ENCODE assay signal across 8 mouse cellular contexts in genomic region chr1:66992764-66993163, GRCm38 (mm10). TPM values are rescaled to one million over a fixed set of nuclear protein-coding genes. Genes with fewer than 3 reads are reported as not detected.
A peak's percentile ranks its signal among the peaks of the same experiment; 100 is the strongest.
DNase-seq lines count a peak whose midpoint lies in the region; ATAC-seq and TF ChIP-seq lines count a peak whose summit lies in the region.
"Had no signal": no experiment of that assay in that cellular context is flagged by ENCODE, and none has a peak within 500 bp of the region (broad histone marks: within the 10 kb centered on the region; RNA-seq: fewer than 3 reads in every experiment).

No protein-coding gene starts in this region.

- TF ChIP-seq CTCF in hindbrain, postnatal 0 days (IDR thresholded peaks at IDR 0.05; ENCODE audit: low read depth), result peak; percentile 62
- TF ChIP-seq CTCF in MEL (IDR thresholded peaks at IDR 0.05 in 2 of 3, conservative IDR thresholded peaks at IDR 0.05 in 1 of 3; ENCODE audit: control insufficient read depth in 1 of 3, insufficient read depth in 1 of 3, low read depth in 2 of 3, low read length in 3 of 3, poor library complexity in 1 of 3, severe bottlenecking in 1 of 3), result peak in 2 of 3 experiments; percentile 34 to 67; a peak in 4 of 6 replicates
- peak; percentile 80 for TF ChIP-seq CTCF in stomach, postnatal 0 days (IDR thresholded peaks at IDR 0.05; ENCODE audit: low read depth)

- no peaks in the 10 kb centered on the region for H3K4me1 ChIP-seq in hindbrain, postnatal 0 days (ENCODE audit: insufficient read depth, low read length)
- no peaks in the 10 kb centered on the region for H3K4me1 ChIP-seq in hindbrain, embryonic 10.5 days (replicated peaks)
- peaks cover 0 to 13% of the 10 kb centered on the region in 2 experiments; a peak in 1 of 4 replicates for H3K4me1 ChIP-seq in MEL (ENCODE audit: control insufficient read depth in 1 of 2, insufficient read depth in 2 of 2, low read length in 2 of 2)
- no peaks in the 10 kb centered on the region for H3K4me1 ChIP-seq in stomach, postnatal 0 days (replicated peaks; ENCODE audit: control insufficient read depth, insufficient read depth)

- H3K79me2 ChIP-seq in MEL (ENCODE audit: control insufficient read depth, insufficient read depth, low read length, poor library complexity), result no peaks in the 10 kb centered on the region

- H3K4me2 ChIP-seq in hindbrain, postnatal 0 days (ENCODE audit: low read depth, low read length), result no peak overlapping the region
- H3K4me2 ChIP-seq in stomach, postnatal 0 days (replicated peaks; ENCODE audit: low read depth), result no peak overlapping the region
- H3K4me2 ChIP-seq: limb, embryonic 15.5 days had no signal

- H3K4me3 ChIP-seq in hindbrain, postnatal 0 days (ENCODE audit: low read length), result no peak overlapping the region
- H3K4me3 ChIP-seq in hindbrain, embryonic 10.5 days, result no peak overlapping the region
- H3K4me3 ChIP-seq in MEL (ENCODE audit: control insufficient read depth in 1 of 2, insufficient read depth in 1 of 2, low read depth in 2 of 2, low read length in 2 of 2), result no peak overlapping the region
- no peak overlapping the region for H3K4me3 ChIP-seq in stomach, postnatal 0 days (ENCODE audit: low read depth, low read length)
- H3K4me3 ChIP-seq: limb, embryonic 15.5 days had no signal

- no peak for TF ChIP-seq POLR2A in MEL (IDR thresholded peaks at IDR 0.05; ENCODE audit: control insufficient read depth in 1 of 2, insufficient read depth in 1 of 2, low read depth in 1 of 2, low read length in 2 of 2, poor library complexity in 1 of 2)

- DNase-seq in hindbrain, postnatal 0 days (ENCODE audit: low spot score), result peak; percentile 66
- no peak for DNase-seq in hindbrain, embryonic 10.5 days (ENCODE audit: low spot score)
- DNase-seq in CD4-positive helper T cell, adult 2 months (ENCODE audit: low read depth, low spot score), result peak; percentile 58
- DNase-seq in MEL (ENCODE audit: low read depth, low spot score), result peak; percentile 67
- peak; percentile 54 for DNase-seq in heart, postnatal 4 days
- DNase-seq in stomach, postnatal 0 days (ENCODE audit: low spot score), result no peak
- DNase-seq in urinary bladder, postnatal 25 days (ENCODE audit: low spot score), result no peak

- ATAC-seq in hindbrain, postnatal 0 days, result peak; percentile 12; the same call in 1 of the 2 replicates
- no peak for ATAC-seq in stomach, postnatal 0 days (ENCODE audit: low FRiP score, low TSS enrichment)

- TF ChIP-seq EP300 in MEL (IDR thresholded peaks at IDR 0.05; ENCODE audit: low read depth in 1 of 2, low read length in 2 of 2), result no peak
- no peak for TF ChIP-seq EP300 in stomach, postnatal 0 days (optimal IDR thresholded peaks at IDR 0.05)

- H3K9me3 ChIP-seq in hindbrain, postnatal 0 days (ENCODE audit: low read length), result no peaks in the 10 kb centered on the region
- H3K9me3 ChIP-seq in hindbrain, embryonic 10.5 days, result no peaks in the 10 kb centered on the region
- no peaks in the 10 kb centered on the region for H3K9me3 ChIP-seq in MEL (replicated peaks; ENCODE audit: insufficient read depth, low read length)
- no peaks in the 10 kb centered on the region for H3K9me3 ChIP-seq in stomach, postnatal 0 days (ENCODE audit: control insufficient read depth, low read length)
- H3K9me3 ChIP-seq: limb, embryonic 15.5 days had no signal

- H3K27me3 ChIP-seq in hindbrain, postnatal 0 days (ENCODE audit: insufficient read depth, low read length), result no peaks in the 10 kb centered on the region
- no peaks in the 10 kb centered on the region for H3K27me3 ChIP-seq in hindbrain, embryonic 10.5 days (ENCODE audit: insufficient read depth, poor library complexity, severe bottlenecking)
- H3K27me3 ChIP-seq in MEL (ENCODE audit: control insufficient read depth in 1 of 2, insufficient read depth in 2 of 2, low read length in 2 of 2), result no peaks in the 10 kb centered on the region
- no peaks in the 10 kb centered on the region for H3K27me3 ChIP-seq in stomach, postnatal 0 days (ENCODE audit: control insufficient read depth, insufficient read depth, low read length)
- H3K27me3 ChIP-seq: limb, embryonic 15.5 days had no signal

- no peak overlapping the region for H3K9ac ChIP-seq in hindbrain, postnatal 0 days (replicated peaks; ENCODE audit: low read length)
- no peak overlapping the region for H3K9ac ChIP-seq in MEL (ENCODE audit: control insufficient read depth, low read depth, low read length, poor library complexity, severe bottlenecking)
- no peak overlapping the region for H3K9ac ChIP-seq in stomach, postnatal 0 days (ENCODE audit: low read length)
- H3K9ac ChIP-seq: limb, embryonic 15.5 days had no signal

- TF ChIP-seq RAD21 in MEL (IDR thresholded peaks at IDR 0.05; ENCODE audit: low read depth, low read length), result peak; percentile 68

- H3K36me3 ChIP-seq in hindbrain, postnatal 0 days (ENCODE audit: insufficient read depth, low read length), result no peaks in the 10 kb centered on the region
- 0 out of 2 replicates have a peak, but pooled peaks cover 3% of the 10 kb centered on the region for H3K36me3 ChIP-seq in hindbrain, embryonic 10.5 days
- H3K36me3 ChIP-seq in MEL (ENCODE audit: control insufficient read depth in 1 of 2, insufficient read depth in 2 of 2, low read length in 2 of 2), result peaks cover 0 to 2% of the 10 kb centered on the region in 2 experiments; a peak in 1 of 4 replicates
- no peaks in the 10 kb centered on the region for H3K36me3 ChIP-seq in stomach, postnatal 0 days (ENCODE audit: control insufficient read depth, insufficient read depth, low read length)
- H3K36me3 ChIP-seq: limb, embryonic 15.5 days had no signal

- no peak overlapping the region for H3K27ac ChIP-seq in hindbrain, postnatal 0 days
- no peak overlapping the region for H3K27ac ChIP-seq in hindbrain, embryonic 10.5 days
- no peak overlapping the region for H3K27ac ChIP-seq in MEL (ENCODE audit: control insufficient read depth, low read depth, low read length)
- H3K27ac ChIP-seq in stomach, postnatal 0 days (replicated peaks), result no peak overlapping the region
- H3K27ac ChIP-seq: limb, embryonic 15.5 days had no signal

TF ChIP-seq in MEL, 35 proteins besides CTCF, POLR2A, EP300 and RAD21:
- TF ChIP-seq MXI1 (IDR thresholded peaks at IDR 0.05; ENCODE audit: low read depth, low read length) (no peak), TAL1 (IDR thresholded peaks at IDR 0.05; ENCODE audit: low read length) (no peak), NELFE (IDR thresholded peaks at IDR 0.05; ENCODE audit: low read depth, low read length) (no peak), ZC3H11A (IDR thresholded peaks at IDR 0.05; ENCODE audit: low read depth, low read length) (peak; percentile 45; the same call in 1 of the 2 replicates), ZMIZ1 (IDR thresholded peaks at IDR 0.05; ENCODE audit: low read depth, low read length) (no peak), E2F4 (IDR thresholded peaks at IDR 0.05; ENCODE audit: borderline replicate concordance, low read depth, low read length) (no peak), MAFK (IDR thresholded peaks at IDR 0.05; ENCODE audit: borderline replicate concordance, low read depth, low read length) (no peak), NRF1 (IDR thresholded peaks at IDR 0.05; ENCODE audit: insufficient read depth, low read depth, low read length, poor library complexity, severe bottlenecking) (no peak), UBTF (IDR thresholded peaks at IDR 0.05; ENCODE audit: borderline replicate concordance, insufficient read depth, low read depth, low read length) (no peak), MAX (IDR thresholded peaks at IDR 0.05; ENCODE audit: low read length) (no peak), CHD1 (IDR thresholded peaks at IDR 0.05; ENCODE audit: low read depth, low read length) (no peak), SMC3 (IDR thresholded peaks at IDR 0.05; ENCODE audit: low read depth, low read length) (peak; percentile 68), SIN3A (IDR thresholded peaks at IDR 0.05; ENCODE audit: low read length) (no peak)

RNA-seq across cellular contexts. Expression of gene Lancl1, which starts 45.9 kb away (rescaled TPM):
- total RNA-seq in hindbrain, postnatal 0 days (2014; rRNA removed), result 143 and 156 TPM in 2 replicates
- polyA plus RNA-seq in hindbrain, postnatal 0 days (2015; fragmentation: Nextera tagmentation; extraction: Ambion mirVana), result 192 and 199 TPM in 2 replicates
- 84.5 and 96.8 TPM in 2 replicates for polyA plus RNA-seq in hindbrain, embryonic 10.5 days (2016; fragmentation: Nextera tagmentation; extraction: Ambion mirVana)
- 29.3 and 32.2 TPM in 2 replicates for total RNA-seq in MEL (2012; rRNA removed)
- 10 to 100 TPM in 1 of 2 experiments, not detected in 1; 50.3 TPM for polyA plus RNA-seq in MEL (2012; ENCODE audit: insufficient read depth in 1 of 2, insufficient read length in 2 of 2, low read depth in 1 of 2, low replicate concordance in 2 of 2, missing spikeins in 1 of 2)
- 10 to 100 TPM; 32.9 to 39.4 TPM for total RNA-seq in heart, postnatal 4 days (2021)
- 49.4 and 56.3 TPM in 2 replicates for polyA plus RNA-seq in stomach, postnatal 0 days (2015; fragmentation: Nextera tagmentation; extraction: Ambion mirVana)

RNA-seq across cellular contexts. Expression of gene Myl1, which starts 47.6 kb away (rescaled TPM):
- 0.99 and 8.7 TPM in 2 replicates for total RNA-seq in hindbrain, postnatal 0 days (2014; rRNA removed)
- 0.28 and 0.58 TPM in 2 replicates for polyA plus RNA-seq in hindbrain, postnatal 0 days (2015; fragmentation: Nextera tagmentation; extraction: Ambion mirVana)
- 1.4 and 2.1 TPM in 2 replicates for polyA plus RNA-seq in hindbrain, embryonic 10.5 days (2016; fragmentation: Nextera tagmentation; extraction: Ambion mirVana)
- not detected in 2 replicates for total RNA-seq in MEL (2012; rRNA removed)
- polyA plus RNA-seq in MEL (2012; ENCODE audit: insufficient read depth in 1 of 2, insufficient read length in 2 of 2, low read depth in 1 of 2, low replicate concordance in 2 of 2, missing spikeins in 1 of 2), result not detected
- 10 to 100 TPM; 35.0 to 75.2 TPM for total RNA-seq in heart, postnatal 4 days (2021)
- 10.3 and 12.7 TPM in 2 replicates for polyA plus RNA-seq in stomach, postnatal 0 days (2015; fragmentation: Nextera tagmentation; extraction: Ambion mirVana)

Comparison
In these comparisons a context has a peak if more than half of its experiments do, and no peak if none do; other contexts are left out.
1. DNase-seq: peak in hindbrain, postnatal 0 days (single experiment), CD4-positive helper T cell, adult 2 months (single experiment), MEL (single experiment) and heart, postnatal 4 days (single experiment); none in hindbrain, embryonic 10.5 days (single experiment), stomach, postnatal 0 days (single experiment) and urinary bladder, postnatal 25 days (single experiment).
2. Peak in every context shown above with its lines, with median percentiles within 50 percentile points of each other: CTCF ChIP-seq.